Mouse (Mus musculus) layer of hippocampus, postnatal 14 days (tissue): ENCODE results near the gene Grk2. TPM values are rescaled to one million over a fixed set of nuclear protein-coding genes. Genes with fewer than 3 reads are reported as not detected.
A peak's percentile ranks its signal among the peaks of the same experiment; 100 is the strongest.

ENCODE experiments used
- DNase-seq, 2 experiments: peaks; one replicate each; pipeline ENCODE4 v3.0.0; 2021 to 2022; ENCODE audit warnings: low spot score in 2 of 2, mixed read lengths in 1 of 2
- long read RNA-seq, 2 experiments: library from polyadenylated mRNA; stranded (forward); transcript quantifications; one replicate each; pipeline ENCODE4 v2.0.0; 2021
- total RNA-seq, 2 experiments: library from RNA; stranded (reverse); gene quantifications; 2 replicates each; pipeline ENCODE4 v1.2.3; 2021

Grk2 gene
- total RNA-seq = 100 to 1,000 TPM; 146 to 150 TPM
- long read RNA-seq, experiment 1, transcript Grk2-202 (21 exons, 3,376 nt) = major isoform, 39 of 88 reads
- long read RNA-seq, experiment 1, partial matches to known transcripts = 11 of 88 reads
- long read RNA-seq, experiment 1, other reads (novel, unspliced or antisense) = 38 of 88 reads
- long read RNA-seq, experiment 2, transcript Grk2-202 (21 exons, 3,376 nt) = major isoform, 38 of 133 reads
- long read RNA-seq, experiment 2, partial matches to known transcripts = 17 of 133 reads
- long read RNA-seq, experiment 2, other reads (novel, unspliced or antisense) = 78 of 133 reads

DNA sequence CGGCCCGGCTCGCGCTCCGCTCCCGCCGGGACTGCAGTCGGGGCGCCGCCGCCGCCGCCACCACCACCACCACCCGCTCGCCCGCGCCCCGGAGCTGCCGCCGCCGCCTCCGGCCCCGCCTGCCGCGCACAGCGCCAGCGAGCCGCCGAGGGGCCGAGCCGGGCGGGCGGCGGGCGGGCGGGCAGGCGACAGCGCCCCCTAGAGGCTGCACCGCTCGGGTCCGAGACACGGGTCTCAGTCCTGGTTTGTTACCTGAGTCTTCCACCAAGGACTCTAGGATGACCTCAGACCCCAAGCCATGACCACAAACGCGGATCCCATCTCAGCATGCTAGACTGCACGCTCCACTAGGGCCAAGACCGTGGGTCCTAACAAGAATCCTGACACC is at the start of gene Grk2:
TSS of gene Grk2 (minus strand) at position 33 of the 388 bp plus-strand sequence.
- DNase-seq = peak; percentile 73 to 80

DNA sequence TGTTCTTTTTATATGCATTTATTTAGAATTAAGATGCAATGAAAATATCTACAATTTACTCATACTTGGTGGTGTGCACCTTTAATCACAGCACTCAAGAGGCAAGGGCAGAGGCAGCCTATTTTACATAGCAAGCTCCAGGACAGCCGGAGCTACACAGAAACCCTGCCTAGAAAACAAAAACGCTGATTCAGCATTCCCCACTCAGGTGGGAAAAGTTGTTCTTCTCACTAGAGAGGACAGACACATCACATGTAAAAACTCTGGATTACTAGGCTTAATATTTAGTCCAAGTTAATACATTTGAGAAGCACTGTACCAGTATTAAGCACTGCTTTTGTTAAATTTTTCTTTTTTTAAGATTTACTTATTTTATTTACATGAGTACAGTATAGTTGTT is 43.4 kb upstream of the Grk2 start:
- DNase-seq = no peak

- DNase-seq = no peak
Measured at GRCm38 (mm10) chr19:4346479-4346878, 40.5 kb upstream of the Grk2 start.

- DNase-seq = peak in 1 of 2 experiments; percentile 66
Measured at GRCm38 (mm10) chr19:4338162-4338561, 32.1 kb upstream of the Grk2 start.

DNA sequence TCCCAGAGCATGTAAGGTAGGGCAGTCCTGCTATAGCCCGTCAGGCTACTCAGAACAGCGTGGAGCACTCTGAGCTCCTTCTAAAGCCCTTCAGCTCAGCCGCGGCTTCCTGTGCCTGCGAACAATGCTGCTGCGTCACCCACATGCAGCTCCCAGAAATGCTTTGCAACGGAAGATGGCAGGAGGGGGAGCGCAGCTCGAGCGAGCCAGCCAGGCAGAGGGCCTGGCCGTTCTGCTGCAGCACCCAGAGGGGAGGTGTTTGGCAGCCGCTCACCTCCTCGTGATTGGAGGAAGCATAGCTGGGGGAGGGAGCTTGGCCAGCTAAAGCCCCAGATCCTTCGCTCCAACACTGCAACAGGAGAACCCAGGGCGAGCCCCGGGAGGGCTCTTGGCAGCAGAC is 27.8 kb upstream of the Grk2 start:
- peak; percentile 90 to 97 for DNase-seq

GRCm38 (mm10) chr19:4333100-4333775 is 27.2 kb upstream of the Grk2 start:
- peak in 1 of 2 experiments; percentile 39 for DNase-seq

- DNase-seq = peak; percentile 32 to 49
Measured at GRCm38 (mm10) chr19:4332653-4333052, 26.6 kb upstream of the Grk2 start.

GRCm38 (mm10) chr19:4331273-4331672 is 25.3 kb upstream of the Grk2 start:
- DNase-seq = no peak

DNA sequence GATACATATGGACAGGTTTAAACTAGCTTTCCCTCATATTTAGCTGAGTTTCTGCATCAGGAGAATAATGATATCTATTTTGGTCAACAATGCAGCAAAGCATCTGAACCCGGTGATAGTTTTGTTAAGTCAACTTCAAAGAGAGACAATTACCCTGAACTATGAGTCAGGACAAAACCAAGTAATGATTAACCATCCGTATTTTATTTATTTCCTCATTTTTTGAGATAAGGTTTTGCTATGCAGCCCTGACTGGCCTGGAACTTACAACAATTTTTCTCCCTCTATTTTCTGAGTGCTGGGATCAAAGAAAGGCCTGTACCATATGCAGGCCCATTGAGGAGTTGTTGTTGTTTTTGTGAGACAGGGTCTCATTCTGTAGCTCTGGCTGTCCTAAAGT is 24.6 kb upstream of the Grk2 start:
- no peak for DNase-seq

- no peak for DNase-seq
Measured at GRCm38 (mm10) chr19:4328737-4329304, 22.8 kb upstream of the Grk2 start.

- DNase-seq = no peak
Measured at GRCm38 (mm10) chr19:4326881-4327280, 20.9 kb upstream of the Grk2 start.

DNA sequence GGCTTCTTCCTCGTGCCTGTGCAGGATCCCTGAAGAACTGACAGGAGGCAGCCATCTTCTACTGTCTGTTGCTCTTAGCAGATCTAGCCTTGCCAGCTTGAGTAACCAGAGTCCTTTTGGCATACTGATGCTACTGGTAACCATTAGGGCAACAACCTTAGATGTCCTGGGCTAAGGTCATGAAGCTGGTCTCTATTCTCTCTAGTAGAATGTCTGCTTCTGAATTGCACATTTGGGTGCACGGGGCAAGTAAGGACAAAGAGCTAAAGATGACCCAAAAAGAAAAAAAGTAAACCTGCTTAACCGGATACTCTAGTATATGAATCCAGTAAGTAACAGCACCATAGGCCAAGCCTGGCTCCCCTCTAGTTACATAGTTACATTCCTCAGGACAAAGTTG is 20.1 kb upstream of the Grk2 start:
- DNase-seq = no peak

- no peak for DNase-seq
Measured at GRCm38 (mm10) chr19:4322134-4322533, 16.1 kb upstream of the Grk2 start.

GRCm38 (mm10) chr19:4321622-4322021 is 15.6 kb upstream of the Grk2 start:
- DNase-seq = no peak

- DNase-seq = no peak
Measured at GRCm38 (mm10) chr19:4319272-4319671, 13.2 kb upstream of the Grk2 start.

GRCm38 (mm10) chr19:4317181-4317580 is 11.2 kb upstream of the Grk2 start:
- DNase-seq = no peak

DNA sequence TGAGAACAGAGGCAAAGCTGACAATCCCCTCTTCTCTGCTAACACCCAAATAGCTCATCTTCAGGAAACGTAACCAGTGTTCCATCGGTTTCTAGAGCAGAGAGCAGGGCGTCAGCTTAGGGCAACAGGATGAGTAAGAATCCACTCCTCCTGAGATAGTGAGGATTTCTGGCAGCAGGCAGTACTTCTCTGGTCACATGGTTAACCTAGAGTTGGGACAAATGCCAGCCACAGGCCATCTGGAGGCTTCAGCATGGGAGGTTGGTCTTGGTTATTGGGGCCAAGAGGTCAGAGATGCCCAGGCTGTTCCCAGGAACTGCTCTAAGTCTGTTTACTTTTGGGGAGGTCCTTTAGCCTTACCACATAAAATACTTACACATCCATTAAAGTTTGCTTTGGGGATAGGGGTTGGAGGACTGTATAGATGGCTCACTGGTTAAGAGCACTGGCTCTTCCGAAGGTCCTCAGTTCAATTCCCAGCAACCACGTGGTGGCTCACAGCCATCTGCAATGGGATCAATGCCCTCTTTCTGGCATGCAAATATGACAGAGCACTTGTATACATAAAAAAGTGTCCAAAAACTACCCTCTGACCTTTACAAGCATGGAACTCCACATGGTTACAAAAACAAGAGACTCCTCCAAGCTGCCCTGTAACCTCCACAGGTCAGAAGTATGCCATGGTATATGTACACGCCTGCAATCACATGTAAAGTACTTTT is 9.4 kb upstream of the Grk2 start:
- DNase-seq = no peak

- peak in 1 of 2 experiments; percentile 69 for DNase-seq
Measured at GRCm38 (mm10) chr19:4309776-4310185, 3.8 kb upstream of the Grk2 start.

DNA sequence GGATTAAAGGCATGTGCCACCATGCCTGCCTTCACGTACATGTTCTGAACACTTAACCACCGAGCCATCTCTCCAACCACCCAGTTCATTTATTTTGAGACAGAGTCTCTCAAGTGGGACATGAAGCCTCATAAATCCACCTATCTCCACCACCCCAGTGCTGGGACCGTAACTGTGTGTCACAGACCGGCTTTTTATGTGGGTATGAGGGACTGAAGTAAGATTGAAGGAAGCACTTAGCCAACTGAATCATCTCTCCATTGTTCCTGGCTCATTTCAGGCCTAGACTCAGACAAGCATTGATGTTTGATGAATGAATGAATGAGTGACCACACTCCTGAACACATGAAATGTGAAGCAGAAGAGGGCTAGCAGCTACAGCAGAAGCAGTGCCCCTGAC is 3.3 kb upstream of the Grk2 start:
- no peak for DNase-seq

DNA sequence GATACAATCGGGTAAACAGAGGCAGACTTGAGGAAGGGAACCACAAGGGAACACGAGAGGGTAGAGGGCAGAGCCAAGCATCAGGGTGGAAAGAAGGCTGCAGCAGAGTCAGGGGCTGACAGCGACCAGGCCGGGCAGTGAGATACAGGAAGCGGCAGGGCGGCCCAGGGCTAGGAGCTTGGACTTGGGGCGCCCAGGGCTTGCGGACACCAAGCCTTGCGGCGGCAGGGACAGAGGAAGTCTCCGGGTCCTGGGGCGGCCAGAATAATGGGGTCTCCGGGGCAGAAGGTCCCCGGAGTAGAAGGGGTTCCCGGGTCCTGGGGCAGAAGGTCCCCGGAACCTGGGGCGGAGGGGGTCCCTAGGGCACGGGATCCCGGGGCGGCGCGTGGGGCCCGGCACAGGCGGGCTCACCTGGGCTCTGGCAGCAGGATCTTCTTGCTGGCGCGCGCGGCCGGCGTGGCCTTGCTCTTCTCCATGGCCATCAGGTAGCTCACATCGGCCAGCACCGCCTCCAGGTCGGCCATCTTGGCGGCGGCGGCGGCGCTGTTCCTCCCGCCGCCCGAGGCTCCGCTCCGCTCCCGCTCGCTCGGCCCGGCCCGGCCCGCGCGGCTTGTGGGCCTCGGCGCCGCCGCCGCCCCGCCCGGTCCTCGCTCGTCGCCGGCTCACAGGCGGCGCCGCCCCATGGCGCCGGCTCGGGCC is 382 bp downstream of the Grk2 start:
- DNase-seq = no peak

GRCm38 (mm10) chr19:4304871-4305321 is 1.1 kb downstream of the Grk2 start:
- DNase-seq = no peak
